Mouse (Mus musculus): ENCODE measurements around the gene Vmn2r8. TPM values are rescaled to one million over a fixed set of nuclear protein-coding genes. Genes with fewer than 3 reads are reported as not detected.

The Vmn2r8 gene
- total RNA-seq, 2 experiments from 2014 or later, result not detected

GRCm38 (mm10) chr5:108744629-108745028, 64.0 kb downstream of the Vmn2r8 start:
- TF ChIP-seq CTCF (IDR thresholded peaks at IDR 0.05), result no peak
- Histone ChIP-seq H3K27ac (no peak overlapping the region), H3K4me3 (no peak overlapping the region)
- no peak for DNase-seq
- intact Hi-C loops (cut with DNase I), result no loop called here

- Histone ChIP-seq H3K4me3 (no peak overlapping the region), H3K27ac (no peak overlapping the region)
- DNase-seq, result no peak
- intact Hi-C loops (cut with DNase I), result no loop called here
- no peak for TF ChIP-seq CTCF (IDR thresholded peaks at IDR 0.05)
Observed at GRCm38 (mm10) chr5:108743856-108744255, 64.8 kb downstream of the Vmn2r8 start.

GRCm38 (mm10) chr5:108742596-108742995, 66.1 kb downstream of the Vmn2r8 start:
- intact Hi-C loops (cut with DNase I), result no loop called here
- no peak for DNase-seq
- Histone ChIP-seq H3K27ac (no peak overlapping the region), H3K4me3 (no peak overlapping the region)
- TF ChIP-seq CTCF (IDR thresholded peaks at IDR 0.05), result no peak

GRCm38 (mm10) chr5:108741844-108742243, 66.8 kb downstream of the Vmn2r8 start:
- no peak for TF ChIP-seq CTCF (IDR thresholded peaks at IDR 0.05)
- Histone ChIP-seq H3K27ac (no peak overlapping the region), H3K4me3 (no peak overlapping the region)
- intact Hi-C loops (cut with DNase I), result no loop called here
- no peak for DNase-seq

Other genes with a start within 250 kb of the Vmn2r8 start
- 10 to 100 TPM; 14.2 to 14.3 TPM for gene Gak, start 179.1 kb downstream of the Vmn2r8 start, total RNA-seq (2021)
- 1 to 10 TPM; 7.8 to 8.0 TPM for gene Tmem175, start 179.1 kb downstream of the Vmn2r8 start, total RNA-seq (2021)
- 10 to 100 TPM; 11.8 to 12.5 TPM for gene Idua, start 148.5 kb downstream of the Vmn2r8 start, total RNA-seq (2021)
- gene Dgkq, start 139.2 kb downstream of the Vmn2r8 start, total RNA-seq (2021), result 1 to 10 TPM; 3.9 to 4.6 TPM
- gene Slc26a1, start 133.3 kb downstream of the Vmn2r8 start, total RNA-seq (2021), result not detected
- gene Fgfrl1, start 116.5 kb downstream of the Vmn2r8 start, total RNA-seq (2021), result 10 to 100 TPM; 18.0 to 45.2 TPM
- not detected for gene Rnf212, start 33.9 kb downstream of the Vmn2r8 start, total RNA-seq (2021)
- not detected for gene Tmed11, start 13.5 kb downstream of the Vmn2r8 start, total RNA-seq (2021)
- not detected for gene Vmn2r9, start 43.8 kb upstream of the Vmn2r8 start, total RNA-seq (2021)
- not detected for gene Vmn2r10, start 197.7 kb upstream of the Vmn2r8 start, total RNA-seq (2021)

All from gastrocnemius, adult 2 months (tissue).